Mouse (Mus musculus) midbrain, embryonic 15.5 days (tissue): Measurements from ENCODE around the gene Npb. TPM values are rescaled to one million over a fixed set of nuclear protein-coding genes. Genes with fewer than 3 reads are reported as not detected.

Experiments
- ATAC-seq: fragments of 200-750 bp; cut with Nextera tagmentation; replicated peaks from 2 replicates; pipeline ENCODE4 v1.8.0; 2017; ENCODE audit warnings: moderate TSS enrichment
- H3K27ac ChIP-seq: fragments of 300-500 bp; sonication (generic); 2 replicates; pipeline ENCODE4 v1.5.1; 2015; ENCODE audit warnings: mild to moderate bottlenecking, inconsistent platforms
- H3K27me3 ChIP-seq: fragments of 300-500 bp; sonication (generic); replicated peaks from 2 replicates; pipeline ENCODE4 v1.6.1; 2015; ENCODE audit warnings: inconsistent platforms
- H3K36me3 ChIP-seq: fragments of 300-500 bp; sonication (generic); replicated peaks from 2 replicates; pipeline ENCODE4 v1.6.1; 2015; ENCODE audit warnings: inconsistent platforms
- H3K4me1 ChIP-seq: fragments of 300-500 bp; sonication (generic); 2 replicates; pipeline ENCODE4 v1.6.1; 2015; ENCODE audit warnings: inconsistent platforms
- H3K4me2 ChIP-seq: fragments of 300-500 bp; sonication (generic); 2 replicates; pipeline ENCODE4 v1.6.1; 2015; ENCODE audit warnings: inconsistent platforms, mild to moderate bottlenecking, moderate library complexity
- H3K4me3 ChIP-seq: fragments of 300-500 bp; sonication (generic); 2 replicates; pipeline ENCODE4 v1.5.1; 2015; ENCODE audit warnings: mild to moderate bottlenecking, inconsistent platforms
- H3K9ac ChIP-seq: fragments of 300-500 bp; sonication (generic); 2 replicates; pipeline ENCODE4 v1.6.1; 2015; ENCODE audit warnings: mild to moderate bottlenecking, inconsistent platforms
- H3K9me3 ChIP-seq: fragments of 300-500 bp; sonication (generic); 2 replicates; pipeline ENCODE4 v1.6.1; 2016; ENCODE audit warnings: inconsistent platforms
- WGBS: fragments of 180-500 bp; shearing (Covaris S2); methylation state at CpG from one replicate; pipeline ENCODE4 v1.1.7; 2015; ENCODE audit warnings: mixed read lengths; 5-methylcytosine and 5-hydroxymethylcytosine counted together
- polyA plus RNA-seq: library from polyadenylated mRNA; unstranded; fragments of >200 nt; fragmentation: Nextera tagmentation; extraction: Ambion mirVana; gene quantifications from 2 replicates; pipeline ENCODE4 v1.2.1, GENCODE M21; 2015

The Npb gene
- polyA plus RNA-seq, 1 experiment from 2014 or later: 0.59 TPM

- Histone ChIP-seq H3K4me3 (no peak overlapping the region), H3K9ac (no peak overlapping the region), H3K27me3 (no peaks in the 10 kb centered on the region), H3K9me3 (no peaks in the 10 kb centered on the region), H3K4me1 (peaks cover 22% of the 10 kb centered on the region), H3K4me2 (no peak overlapping the region), H3K27ac (no peak overlapping the region), H3K36me3 (peaks cover 37% of the 10 kb centered on the region)
- ATAC-seq: no peak
- 93% methylated on average over 6 of the region's 6 CpGs for WGBS
Observed at GRCm38 (mm10) chr11:120622805-120623204, 14.5 kb downstream of the Npb start.

DNA sequence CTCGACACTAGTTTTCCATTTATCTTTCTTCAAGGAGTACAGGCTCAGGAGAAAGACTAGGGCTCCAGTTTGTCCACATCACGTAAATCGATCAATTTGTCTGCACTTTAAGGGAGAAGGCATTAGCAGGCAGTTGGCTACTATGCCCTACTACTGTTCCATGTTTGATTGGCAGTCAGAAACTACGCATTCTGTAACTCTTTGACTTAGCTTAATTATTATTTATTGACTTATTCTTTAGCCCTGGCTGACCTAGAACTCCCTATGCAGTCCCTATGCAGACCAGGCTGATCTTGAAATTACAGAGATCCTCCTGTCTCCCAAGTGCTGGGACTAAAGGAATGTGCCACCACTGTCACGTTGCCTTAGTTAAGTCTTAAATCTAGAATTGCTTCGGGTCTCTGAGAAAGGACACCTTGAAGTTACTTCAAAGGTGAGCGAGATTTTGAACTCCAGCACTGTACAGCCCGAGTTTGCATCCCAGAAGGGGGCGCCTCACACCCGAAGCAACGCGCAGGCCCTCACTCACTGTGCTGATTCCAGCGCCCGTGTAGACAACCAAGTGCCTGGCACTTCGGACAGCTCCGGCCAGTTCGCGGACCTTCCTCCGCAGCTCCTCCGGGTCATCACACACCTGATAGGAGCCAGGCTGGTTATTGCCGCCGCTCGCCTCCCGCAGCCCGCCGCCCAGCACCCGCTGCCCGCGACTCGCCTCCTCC is 15.8 kb downstream of the Npb start:
- 13% methylated on average over 30 of the region's 30 CpGs for WGBS
- peak; percentile 62 for ATAC-seq
- Histone ChIP-seq H3K9me3 (no peaks in the 10 kb centered on the region), H3K36me3 (peaks cover 35% of the 10 kb centered on the region), H3K27ac (peak overlapping the region; percentile 77), H3K9ac (peak overlapping the region; percentile 74), H3K4me1 (peaks cover 19% of the 10 kb centered on the region), H3K27me3 (no peaks in the 10 kb centered on the region), H3K4me2 (peak overlapping the region; percentile 99), H3K4me3 (peak overlapping the region; percentile 88)

- WGBS: under 1% methylated on average over 53 of the region's 53 CpGs
- Histone ChIP-seq H3K4me2 (peak overlapping the region; percentile 99), H3K4me3 (peak overlapping the region; percentile 88), H3K36me3 (peaks cover 36% of the 10 kb centered on the region), H3K27ac (peak overlapping the region; percentile 77), H3K4me1 (peaks cover 23% of the 10 kb centered on the region), H3K27me3 (no peaks in the 10 kb centered on the region), H3K9ac (peak overlapping the region; percentile 74), H3K9me3 (no peaks in the 10 kb centered on the region)
- peak; percentile 79 for ATAC-seq
Observed at GRCm38 (mm10) chr11:120624680-120625111, 16.4 kb downstream of the Npb start.

- peak; percentile 54 for ATAC-seq
- Histone ChIP-seq H3K27me3 (no peaks in the 10 kb centered on the region), H3K4me2 (peak within 1 kb of the TSS; percentile 99), H3K27ac (peak within 1 kb of the TSS; percentile 77), H3K4me3 (peak within 1 kb of the TSS; percentile 88), H3K9me3 (no peaks in the 10 kb centered on the region), H3K9ac (peak within 1 kb of the TSS; percentile 74), H3K36me3 (peaks cover 31% of the 10 kb centered on the region), H3K4me1 (peaks cover 29% of the 10 kb centered on the region)
- WGBS: 25% methylated on average over 5 of the region's 5 CpGs
Observed at GRCm38 (mm10) chr11:120625152-120625775, 17.0 kb downstream of the Npb start, which contains the start of gene Sirt7. Gene Sirt7 (minus strand): TSS chr11:120625240.

DNA sequence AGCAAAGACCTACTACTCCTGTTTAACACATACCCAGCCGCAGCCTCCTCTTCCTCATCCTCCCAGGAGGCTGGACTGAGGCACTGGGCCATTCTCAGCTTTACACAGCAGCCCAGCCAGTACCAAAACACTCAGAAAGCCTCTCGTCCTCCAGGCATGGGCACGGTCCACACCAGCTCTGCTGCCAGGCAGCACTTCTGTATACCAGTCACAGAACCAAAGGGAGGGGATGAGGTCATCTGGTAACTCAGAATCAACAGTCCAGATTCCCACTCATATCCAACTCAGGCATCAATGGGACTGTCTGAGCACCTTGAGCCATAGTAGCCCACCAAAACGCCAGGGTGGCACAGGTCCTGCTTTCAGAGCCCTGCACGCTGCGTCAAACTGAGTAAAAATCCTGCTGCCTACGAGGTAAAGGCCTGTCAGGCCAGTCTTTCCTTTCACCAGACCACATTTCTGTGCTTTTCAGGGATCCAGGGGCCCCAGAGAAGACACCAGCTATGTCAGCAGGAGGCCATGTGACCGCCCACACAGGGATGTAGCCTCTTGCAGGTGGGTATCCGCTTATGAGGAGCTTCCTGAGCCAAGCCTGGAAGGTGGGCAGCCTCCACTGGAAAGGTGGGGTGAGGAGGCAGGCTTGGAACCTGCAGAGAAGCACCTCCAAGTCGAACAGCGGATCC is 18.6 kb downstream of the Npb start:
- no peak for ATAC-seq

GRCm38 (mm10) chr11:120627468-120628300 is 19.4 kb downstream of the Npb start:
- H3K4me1 ChIP-seq: peaks cover 52% of the 10 kb centered on the region
- H3K4me2 ChIP-seq: no peak overlapping the region
- H3K36me3 ChIP-seq: peaks cover 11% of the 10 kb centered on the region; the same call in 1 of the 2 replicates
- H3K9me3 ChIP-seq: no peaks in the 10 kb centered on the region
- no peak for ATAC-seq
- WGBS: 84% methylated on average over 22 of the region's 22 CpGs
- no peak overlapping the region for H3K27ac ChIP-seq
- no peak overlapping the region for H3K4me3 ChIP-seq
- no peak overlapping the region for H3K9ac ChIP-seq
- H3K27me3 ChIP-seq: no peaks in the 10 kb centered on the region

More for the DNA sequence above, 18.6 kb downstream of the Npb start:
- Histone ChIP-seq H3K27ac (no peak overlapping the region), H3K4me2 (no peak overlapping the region), H3K9ac (no peak overlapping the region), H3K4me1 (peaks cover 44% of the 10 kb centered on the region), H3K36me3 (peaks cover 18% of the 10 kb centered on the region; the same call in 1 of the 2 replicates), H3K9me3 (no peaks in the 10 kb centered on the region), H3K27me3 (no peaks in the 10 kb centered on the region), H3K4me3 (no peak overlapping the region)
- 91% methylated on average over 11 of the region's 11 CpGs for WGBS

DNA sequence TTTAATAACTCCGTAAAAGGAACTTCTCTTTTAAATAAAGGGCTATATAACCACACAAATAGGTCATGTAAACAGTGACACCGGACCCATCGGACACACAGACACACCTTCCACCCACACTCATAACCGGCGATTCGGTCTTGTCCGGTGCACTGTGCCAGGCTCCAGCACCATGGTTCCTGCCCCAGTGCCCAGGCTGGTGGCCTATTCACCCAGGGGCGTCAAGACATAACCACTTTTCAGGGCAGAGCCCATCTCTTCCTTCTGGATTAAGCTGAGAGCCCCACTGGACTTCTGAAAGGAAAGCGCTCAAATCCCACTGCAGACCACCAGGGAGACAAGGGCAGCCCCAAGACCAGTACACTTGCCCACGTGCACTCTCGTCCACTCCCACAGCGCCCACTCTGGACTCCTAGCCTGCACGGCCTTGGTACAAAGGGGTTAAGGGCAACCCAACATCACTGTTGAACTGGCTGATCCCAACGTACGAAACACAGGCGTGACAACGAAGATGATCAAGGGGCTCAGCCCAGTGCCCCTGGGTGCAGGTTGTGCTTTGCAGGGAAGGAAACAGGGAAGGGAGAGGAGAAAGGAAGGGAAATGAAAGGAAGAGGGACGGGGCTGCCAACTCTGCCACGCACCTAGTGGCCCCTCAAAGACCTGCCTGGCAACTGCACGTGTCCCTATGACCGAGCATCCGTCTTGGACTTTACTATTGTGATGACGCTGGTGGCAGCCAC is 20.5 kb downstream of the Npb start:
- H3K9me3 ChIP-seq: no peaks in the 10 kb centered on the region
- no peak overlapping the region for H3K4me3 ChIP-seq
- no peak overlapping the region for H3K4me2 ChIP-seq
- no peaks in the 10 kb centered on the region for H3K27me3 ChIP-seq
- H3K27ac ChIP-seq: no peak overlapping the region
- WGBS: 97% methylated on average over 23 of the region's 23 CpGs
- peaks cover 10% of the 10 kb centered on the region; the same call in 1 of the 2 replicates for H3K36me3 ChIP-seq
- peaks cover 46% of the 10 kb centered on the region for H3K4me1 ChIP-seq
- no peak overlapping the region for H3K9ac ChIP-seq
- ATAC-seq: no peak

GRCm38 (mm10) chr11:120629341-120629730 is 21.1 kb downstream of the Npb start:
- 68% methylated on average over 23 of the region's 23 CpGs for WGBS
- Histone ChIP-seq H3K4me1 (peaks cover 44% of the 10 kb centered on the region), H3K4me2 (no peak overlapping the region), H3K9me3 (no peaks in the 10 kb centered on the region), H3K27ac (no peak overlapping the region), H3K27me3 (no peaks in the 10 kb centered on the region), H3K4me3 (no peak overlapping the region), H3K36me3 (peaks cover 10% of the 10 kb centered on the region; the same call in 1 of the 2 replicates), H3K9ac (no peak overlapping the region)
- ATAC-seq: no peak

- Histone ChIP-seq H3K27ac (peak overlapping the region; percentile 32; the same call in 1 of the 2 replicates), H3K4me1 (peaks cover 43% of the 10 kb centered on the region), H3K36me3 (peaks cover 10% of the 10 kb centered on the region; the same call in 1 of the 2 replicates), H3K9me3 (no peaks in the 10 kb centered on the region), H3K27me3 (no peaks in the 10 kb centered on the region), H3K9ac (peak overlapping the region; percentile 23; the same call in 1 of the 2 replicates), H3K4me3 (no peak overlapping the region), H3K4me2 (0 out of 2 replicates have a peak overlapping the region, but pooled peaks have one; percentile 2)
- 33% methylated on average over 7 of the region's 7 CpGs for WGBS
- no peak for ATAC-seq
Observed at GRCm38 (mm10) chr11:120629911-120630310, 21.6 kb downstream of the Npb start.

DNA sequence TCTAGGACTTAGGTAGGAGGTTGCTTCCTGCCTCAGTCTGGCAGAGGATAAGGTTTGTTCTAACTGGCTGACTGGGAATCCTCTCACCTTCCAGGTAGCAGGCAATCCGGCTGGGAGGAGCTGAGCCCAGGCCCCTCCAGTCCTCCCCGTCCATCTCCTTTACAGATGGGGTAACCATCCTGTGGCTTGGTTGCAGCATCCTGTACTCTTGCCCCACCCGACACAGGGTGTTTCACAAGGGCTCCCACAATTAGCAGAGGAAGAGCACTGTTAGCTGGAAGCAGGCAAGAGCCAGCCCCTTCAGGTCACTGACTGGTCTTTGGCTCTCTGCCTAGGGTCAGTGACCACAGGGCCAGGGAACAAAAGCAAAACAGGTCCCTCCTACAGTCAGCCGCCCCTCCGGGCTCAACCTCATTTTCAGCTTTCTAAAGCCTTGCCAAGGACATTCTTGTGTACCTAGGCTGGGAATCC is 22.2 kb downstream of the Npb start:
- WGBS: 26% methylated on average over 5 of the region's 5 CpGs
- H3K4me3 ChIP-seq: no peak overlapping the region
- peak overlapping the region; percentile 32; the same call in 1 of the 2 replicates for H3K27ac ChIP-seq
- peaks cover 10% of the 10 kb centered on the region; the same call in 1 of the 2 replicates for H3K36me3 ChIP-seq
- no peaks in the 10 kb centered on the region for H3K27me3 ChIP-seq
- peaks cover 39% of the 10 kb centered on the region for H3K4me1 ChIP-seq
- no peak for ATAC-seq
- peak overlapping the region; percentile 23; the same call in 1 of the 2 replicates for H3K9ac ChIP-seq
- no peaks in the 10 kb centered on the region for H3K9me3 ChIP-seq
- H3K4me2 ChIP-seq: 0 out of 2 replicates have a peak overlapping the region, but pooled peaks have one; percentile 2
